In the genomic region with DNA sequence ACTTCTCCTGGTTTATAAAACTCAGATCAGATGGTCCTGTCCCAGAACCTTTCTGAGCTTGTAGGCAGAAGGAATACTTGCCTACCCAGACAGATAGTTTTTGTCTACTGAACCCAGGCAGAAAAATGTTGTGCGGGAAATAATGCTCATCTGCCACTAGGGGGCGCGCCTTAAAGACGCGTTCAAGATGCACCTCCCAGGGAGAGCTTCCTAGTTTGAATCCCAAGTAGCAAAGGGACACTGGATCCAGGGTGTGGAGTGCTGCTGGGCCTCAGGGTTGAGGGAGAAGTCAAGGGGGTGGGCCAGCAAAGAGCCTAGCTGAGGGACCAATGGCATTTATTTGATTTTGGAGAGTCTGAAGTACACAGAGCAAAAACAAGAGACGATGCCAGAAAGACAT, we compare ENCODE assay signal across 8 mouse cellular contexts. TPM values are rescaled to one million over a fixed set of nuclear protein-coding genes. Genes with fewer than 3 reads are reported as not detected.
DNase-seq lines count a peak whose midpoint lies in the region; ATAC-seq and TF ChIP-seq lines count a peak whose summit lies in the region.

No protein-coding gene starts in this region.

- H3K9ac ChIP-seq in heart, embryonic 11.5 days (ENCODE audit: low read depth, low read length): no peak overlapping the region
- no peak overlapping the region for H3K9ac ChIP-seq in hindbrain, postnatal 0 days (replicated peaks; ENCODE audit: low read length)
- no peak overlapping the region for H3K9ac ChIP-seq in lung, postnatal 0 days (replicated peaks; ENCODE audit: low read depth)

- ATAC-seq in heart, embryonic 11.5 days (replicated peaks; ENCODE audit: insufficient number of reproducible peaks, low FRiP score, low TSS enrichment): no peak
- ATAC-seq in hindbrain, postnatal 0 days: 0 out of 2 replicates have a peak, but pooled peaks have one; percentile 29
- ATAC-seq in lung, postnatal 0 days: no peak

- DNase-seq in heart, adult 18-20 months: peak; percentile 33 to 76
- peak; percentile 39 for DNase-seq in urinary bladder, adult 2 months (ENCODE audit: low spot score)
- DNase-seq in urinary bladder, postnatal 4 days (ENCODE audit: low spot score in 2 of 2): no peak
- peak; percentile 20 to 28 for DNase-seq in cerebellum, postnatal 36 days
- DNase-seq in hindbrain, postnatal 0 days (ENCODE audit: low spot score): peak; percentile 75
- DNase-seq in lung, postnatal 0 days (ENCODE audit: low spot score): peak; percentile 59
- peak; percentile 64 for DNase-seq in splenic B cell, adult 2 months (ENCODE audit: low read depth, low spot score)

- TF ChIP-seq EP300 in lung, postnatal 0 days (IDR thresholded peaks at IDR 0.05): no peak

- no peaks in the 10 kb centered on the region for H3K27me3 ChIP-seq in heart, embryonic 11.5 days (ENCODE audit: control insufficient read depth, insufficient read depth, low read length)
- H3K27me3 ChIP-seq in hindbrain, postnatal 0 days (ENCODE audit: insufficient read depth, low read length): no peaks in the 10 kb centered on the region
- no peaks in the 10 kb centered on the region for H3K27me3 ChIP-seq in lung, postnatal 0 days (replicated peaks; ENCODE audit: insufficient read depth, low read length)
- no peaks in the 10 kb centered on the region for H3K27me3 ChIP-seq in splenic B cell, adult 2 months (ENCODE audit: control insufficient read depth, insufficient read depth, low read length, poor library complexity, severe bottlenecking)

- no peaks in the 10 kb centered on the region for H3K4me1 ChIP-seq in heart, embryonic 11.5 days (ENCODE audit: control insufficient read depth, insufficient read depth, low read length)
- H3K4me1 ChIP-seq in hindbrain, postnatal 0 days (ENCODE audit: insufficient read depth, low read length): no peaks in the 10 kb centered on the region
- H3K4me1 ChIP-seq in lung, postnatal 0 days (ENCODE audit: insufficient read depth, low read depth, low read length): no peaks in the 10 kb centered on the region

- peak; percentile 82 for TF ChIP-seq CTCF in hindbrain, postnatal 0 days (IDR thresholded peaks at IDR 0.05; ENCODE audit: low read depth)
- TF ChIP-seq CTCF in lung, postnatal 0 days (IDR thresholded peaks at IDR 0.05): peak; percentile 83

- H3K27ac ChIP-seq in heart, embryonic 11.5 days (ENCODE audit: low read depth, low read length): no peak overlapping the region
- H3K27ac ChIP-seq in hindbrain, postnatal 0 days: no peak overlapping the region
- H3K27ac ChIP-seq in lung, postnatal 0 days (ENCODE audit: low read length): no peak overlapping the region

- no peaks in the 10 kb centered on the region for H3K36me3 ChIP-seq in heart, embryonic 11.5 days (ENCODE audit: control insufficient read depth, insufficient read depth, low read length)
- H3K36me3 ChIP-seq in hindbrain, postnatal 0 days (ENCODE audit: insufficient read depth, low read length): no peaks in the 10 kb centered on the region
- no peaks in the 10 kb centered on the region for H3K36me3 ChIP-seq in lung, postnatal 0 days (ENCODE audit: insufficient read depth, low read length)
- H3K36me3 ChIP-seq in splenic B cell, adult 2 months (ENCODE audit: control insufficient read depth, insufficient read depth, low read length, poor library complexity, severe bottlenecking): no peaks in the 10 kb centered on the region

- 13% methylated on average over 6 of the region's 6 CpGs for WGBS in heart, embryonic 11.5 days (ENCODE audit: insufficient replicate concordance)
- 17% methylated on average over 6 of the region's 6 CpGs for WGBS in hindbrain, postnatal 0 days
- 16% methylated on average over 6 of the region's 6 CpGs for WGBS in lung, postnatal 0 days

- no peak overlapping the region for H3K4me3 ChIP-seq in heart, embryonic 11.5 days (ENCODE audit: low read depth, low read length)
- no peak overlapping the region for H3K4me3 ChIP-seq in hindbrain, postnatal 0 days (ENCODE audit: low read length)
- no peak overlapping the region for H3K4me3 ChIP-seq in lung, postnatal 0 days (ENCODE audit: low read depth, low read length)

- no peaks in the 10 kb centered on the region for H3K9me3 ChIP-seq in heart, embryonic 11.5 days (replicated peaks; ENCODE audit: control insufficient read depth, low read length)
- no peaks in the 10 kb centered on the region for H3K9me3 ChIP-seq in hindbrain, postnatal 0 days (ENCODE audit: low read length)
- H3K9me3 ChIP-seq in lung, postnatal 0 days (ENCODE audit: low read length): no peaks in the 10 kb centered on the region

- no peak overlapping the region for H3K4me2 ChIP-seq in heart, embryonic 11.5 days
- no peak overlapping the region for H3K4me2 ChIP-seq in hindbrain, postnatal 0 days (ENCODE audit: low read depth, low read length)
- H3K4me2 ChIP-seq in lung, postnatal 0 days (replicated peaks; ENCODE audit: low read depth, low read length): no peak overlapping the region

RNA-seq across cellular contexts. Expression of a gene that starts 12.7 kb away (rescaled TPM):
- not detected for total RNA-seq in heart, adult 18-20 months (2021)
- polyA plus RNA-seq in heart, embryonic 11.5 days (2014; fragmentation: Nextera tagmentation; extraction: Ambion mirVana): not detected in 2 replicates
- polyA plus RNA-seq in urinary bladder, adult 2 months (2012; rRNA removed): 0.07 and 0.11 TPM in 2 replicates
- 10.6 and 13.5 TPM in 2 replicates for total RNA-seq in hindbrain, postnatal 0 days (2014; rRNA removed)
- 7.0 and 7.9 TPM in 2 replicates for polyA plus RNA-seq in hindbrain, postnatal 0 days (2015; fragmentation: Nextera tagmentation; extraction: Ambion mirVana)
- polyA plus RNA-seq in lung, postnatal 0 days (2015; fragmentation: Nextera tagmentation; extraction: Ambion mirVana): not detected in 2 replicates

RNA-seq across cellular contexts. Expression of a gene that starts 55.2 kb away (rescaled TPM):
- total RNA-seq in heart, adult 18-20 months (2021): 10 to 100 TPM; 25.5 to 26.5 TPM
- polyA plus RNA-seq in heart, embryonic 11.5 days (2014; fragmentation: Nextera tagmentation; extraction: Ambion mirVana): 14.7 and 18.6 TPM in 2 replicates
- 34.7 and 39.8 TPM in 2 replicates for polyA plus RNA-seq in urinary bladder, adult 2 months (2012; rRNA removed)
- 5.2 and 7.8 TPM in 2 replicates for total RNA-seq in hindbrain, postnatal 0 days (2014; rRNA removed)
- polyA plus RNA-seq in hindbrain, postnatal 0 days (2015; fragmentation: Nextera tagmentation; extraction: Ambion mirVana): 4.3 and 4.8 TPM in 2 replicates
- 4.3 and 4.4 TPM in 2 replicates for polyA plus RNA-seq in lung, postnatal 0 days (2015; fragmentation: Nextera tagmentation; extraction: Ambion mirVana)

Comparison
In these comparisons a context has a peak if more than half of its experiments do, and no peak if none do; other contexts are left out.
1. DNase-seq: peak in heart, adult 18-20 months (2 of 2), urinary bladder, adult 2 months (single experiment), cerebellum, postnatal 36 days (2 of 2), hindbrain, postnatal 0 days (single experiment), lung, postnatal 0 days (single experiment) and splenic B cell, adult 2 months (single experiment); none in urinary bladder, postnatal 4 days (0 of 2).